Mouse (Mus musculus): ENCODE data around the gene Bicral. TPM values are rescaled to one million over a fixed set of nuclear protein-coding genes. Genes with fewer than 3 reads are reported as not detected.

The Bicral gene
- polyA plus RNA-seq, 1 experiment, result 5.1 TPM

GRCm38 (mm10) chr17:46812442-46812841 is 45.8 kb downstream of the Bicral start:
- TF ChIP-seq POLR2A (IDR thresholded peaks at IDR 0.05; ENCODE audit: insufficient read length, low read depth), result no peak
- no peak for TF ChIP-seq TCF3 (IDR thresholded peaks at IDR 0.05; ENCODE audit: insufficient read length, low read depth)
- TF ChIP-seq E2F4 (IDR thresholded peaks at IDR 0.05; ENCODE audit: insufficient read depth), result no peak
- TF ChIP-seq REST (IDR thresholded peaks at IDR 0.05; ENCODE audit: insufficient read depth, insufficient read length), result no peak
- no peak for TF ChIP-seq MYOG (IDR thresholded peaks at IDR 0.05; ENCODE audit: control insufficient read depth in 1 of 3, insufficient read depth in 1 of 3, insufficient read length in 2 of 3, low read depth in 2 of 3)
- TF ChIP-seq TCF12 (IDR thresholded peaks at IDR 0.05; ENCODE audit: insufficient read depth, poor library complexity, severe bottlenecking), result no peak
- no peak for TF ChIP-seq CEBPB (IDR thresholded peaks at IDR 0.05; ENCODE audit: insufficient read depth, poor library complexity, severe bottlenecking)
- no peak for TF ChIP-seq USF1 (IDR thresholded peaks at IDR 0.05; ENCODE audit: low read depth)
- TF ChIP-seq MYOD1 (IDR thresholded peaks at IDR 0.05; ENCODE audit: control insufficient read depth in 1 of 3, insufficient read length in 2 of 3, low read depth in 2 of 3), result no peak
- H3K36me3 ChIP-seq (ENCODE audit: control insufficient read depth, insufficient read depth), result peaks cover 8% of the 10 kb centered on the region
- no peaks in the 10 kb centered on the region for H3K79me2 ChIP-seq (ENCODE audit: control insufficient read depth, insufficient read depth)
- no peak overlapping the region for H3K4me2 ChIP-seq (ENCODE audit: low read depth)
- no peaks in the 10 kb centered on the region for H3K27me3 ChIP-seq (ENCODE audit: control insufficient read depth, insufficient read depth, insufficient read length)
- no peak overlapping the region for H3ac ChIP-seq (ENCODE audit: control insufficient read depth, insufficient read length)
- no peak overlapping the region for H3K4me3 ChIP-seq

- no peak for TF ChIP-seq MYOD1 (IDR thresholded peaks at IDR 0.05; ENCODE audit: control insufficient read depth in 1 of 3, insufficient read length in 2 of 3, low read depth in 2 of 3)
- TF ChIP-seq MYOG (IDR thresholded peaks at IDR 0.05; ENCODE audit: control insufficient read depth in 1 of 3, insufficient read depth in 1 of 3, insufficient read length in 2 of 3, low read depth in 2 of 3), result no peak
- TF ChIP-seq TCF12 (IDR thresholded peaks at IDR 0.05; ENCODE audit: insufficient read depth, poor library complexity, severe bottlenecking), result no peak
- no peak for TF ChIP-seq CEBPB (IDR thresholded peaks at IDR 0.05; ENCODE audit: insufficient read depth, poor library complexity, severe bottlenecking)
- TF ChIP-seq MAX (IDR thresholded peaks at IDR 0.05; ENCODE audit: low read depth), result no peak
- no peak for TF ChIP-seq TCF3 (IDR thresholded peaks at IDR 0.05; ENCODE audit: insufficient read length, low read depth)
- no peak for TF ChIP-seq USF1 (IDR thresholded peaks at IDR 0.05; ENCODE audit: low read depth)
- TF ChIP-seq POLR2A (IDR thresholded peaks at IDR 0.05; ENCODE audit: insufficient read length, low read depth), result no peak
- no peak for TF ChIP-seq REST (IDR thresholded peaks at IDR 0.05; ENCODE audit: insufficient read depth, insufficient read length)
- no peak for TF ChIP-seq SRF (IDR thresholded peaks at IDR 0.05; ENCODE audit: control insufficient read depth, insufficient read length, low read depth)
- no peak for TF ChIP-seq E2F4 (IDR thresholded peaks at IDR 0.05; ENCODE audit: insufficient read depth)
- no peak for TF ChIP-seq POLR2AphosphoS2 (IDR thresholded peaks at IDR 0.05; ENCODE audit: insufficient read length, low read depth)
- Histone ChIP-seq H3K27me3 (ENCODE audit: control insufficient read depth, insufficient read depth, insufficient read length) (no peaks in the 10 kb centered on the region), H3K36me3 (ENCODE audit: control insufficient read depth, insufficient read depth) (peaks cover 13% of the 10 kb centered on the region), H3K79me2 (ENCODE audit: control insufficient read depth, insufficient read depth) (no peaks in the 10 kb centered on the region), H3ac (ENCODE audit: control insufficient read depth, insufficient read length) (no peak overlapping the region), H3K4me3 (no peak overlapping the region), H3K4me2 (ENCODE audit: low read depth) (no peak overlapping the region)
Measured at GRCm38 (mm10) chr17:46810672-46811071, 47.6 kb downstream of the Bicral start.

- Histone ChIP-seq H3K4me3 (no peak overlapping the region), H3K27me3 (ENCODE audit: control insufficient read depth, insufficient read depth, insufficient read length) (no peaks in the 10 kb centered on the region), H3ac (ENCODE audit: control insufficient read depth, insufficient read length) (no peak overlapping the region), H3K36me3 (ENCODE audit: control insufficient read depth, insufficient read depth) (peaks cover 17% of the 10 kb centered on the region), H3K79me2 (ENCODE audit: control insufficient read depth, insufficient read depth) (no peaks in the 10 kb centered on the region), H3K4me2 (ENCODE audit: low read depth) (no peak overlapping the region)
- no peak for TF ChIP-seq CEBPB (IDR thresholded peaks at IDR 0.05; ENCODE audit: insufficient read depth, poor library complexity, severe bottlenecking)
- TF ChIP-seq POLR2AphosphoS2 (IDR thresholded peaks at IDR 0.05; ENCODE audit: insufficient read length, low read depth), result no peak
- no peak for TF ChIP-seq SRF (IDR thresholded peaks at IDR 0.05; ENCODE audit: control insufficient read depth, insufficient read length, low read depth)
- TF ChIP-seq USF1 (IDR thresholded peaks at IDR 0.05; ENCODE audit: low read depth), result no peak
Measured at GRCm38 (mm10) chr17:46809131-46809830, 49.0 kb downstream of the Bicral start.

- Histone ChIP-seq H3K36me3 (ENCODE audit: control insufficient read depth, insufficient read depth) (peaks cover 17% of the 10 kb centered on the region), H3K4me3 (no peak overlapping the region), H3K27me3 (ENCODE audit: control insufficient read depth, insufficient read depth, insufficient read length) (no peaks in the 10 kb centered on the region), H3K79me2 (ENCODE audit: control insufficient read depth, insufficient read depth) (no peaks in the 10 kb centered on the region), H3K4me2 (ENCODE audit: low read depth) (no peak overlapping the region), H3ac (ENCODE audit: control insufficient read depth, insufficient read length) (no peak overlapping the region)
- TF ChIP-seq POLR2A (IDR thresholded peaks at IDR 0.05; ENCODE audit: insufficient read length, low read depth) (no peak), MAX (IDR thresholded peaks at IDR 0.05; ENCODE audit: low read depth) (no peak), MYOG (IDR thresholded peaks at IDR 0.05; ENCODE audit: control insufficient read depth in 1 of 3, insufficient read depth in 1 of 3, insufficient read length in 2 of 3, low read depth in 2 of 3) (no peak), CEBPB (IDR thresholded peaks at IDR 0.05; ENCODE audit: insufficient read depth, poor library complexity, severe bottlenecking) (no peak), USF1 (IDR thresholded peaks at IDR 0.05; ENCODE audit: low read depth) (no peak), REST (IDR thresholded peaks at IDR 0.05; ENCODE audit: insufficient read depth, insufficient read length) (no peak), TCF3 (IDR thresholded peaks at IDR 0.05; ENCODE audit: insufficient read length, low read depth) (no peak), MYOD1 (IDR thresholded peaks at IDR 0.05; ENCODE audit: control insufficient read depth in 1 of 3, insufficient read length in 2 of 3, low read depth in 2 of 3) (no peak), E2F4 (IDR thresholded peaks at IDR 0.05; ENCODE audit: insufficient read depth) (no peak), TCF12 (IDR thresholded peaks at IDR 0.05; ENCODE audit: insufficient read depth, poor library complexity, severe bottlenecking) (no peak), POLR2AphosphoS2 (IDR thresholded peaks at IDR 0.05; ENCODE audit: insufficient read length, low read depth) (no peak), SRF (IDR thresholded peaks at IDR 0.05; ENCODE audit: control insufficient read depth, insufficient read length, low read depth) (no peak)
Measured at GRCm38 (mm10) chr17:46808376-46808775, 49.9 kb downstream of the Bicral start.

GRCm38 (mm10) chr17:46801761-46802160 is 56.5 kb downstream of the Bicral start:
- Histone ChIP-seq H3ac (ENCODE audit: control insufficient read depth, insufficient read length) (no peak overlapping the region), H3K4me3 (no peak overlapping the region), H3K36me3 (ENCODE audit: control insufficient read depth, insufficient read depth) (peaks cover 5% of the 10 kb centered on the region), H3K27me3 (ENCODE audit: control insufficient read depth, insufficient read depth, insufficient read length) (no peaks in the 10 kb centered on the region), H3K79me2 (ENCODE audit: control insufficient read depth, insufficient read depth) (no peaks in the 10 kb centered on the region), H3K4me2 (ENCODE audit: low read depth) (no peak overlapping the region)
- no peak for TF ChIP-seq TCF3 (IDR thresholded peaks at IDR 0.05; ENCODE audit: insufficient read length, low read depth)
- TF ChIP-seq E2F4 (IDR thresholded peaks at IDR 0.05; ENCODE audit: insufficient read depth), result no peak
- TF ChIP-seq USF1 (IDR thresholded peaks at IDR 0.05; ENCODE audit: low read depth), result no peak

Measured in myocyte (in vitro differentiated cells).